Mouse (Mus musculus) spleen, postnatal 36 days (tissue): ENCODE data around the gene Olfr1419.
"Not testable (repeated sequence)": the region's sequence is repeated elsewhere in the genome, so short reads cannot be mapped to it uniquely, and the experiment has no call there.

Source experiments
- DNase-seq, 2 experiments: peaks; one replicate each; pipeline ENCODE4 v3.0.0; 2022; ENCODE audit warnings: low spot score in 2 of 2, mixed read lengths in 1 of 2

Gene Olfr1419

GRCm38 (mm10) chr19:11875006-11875405 is at the start of gene Olfr1419:
TSS of gene Olfr1419 (minus strand) at chr19:11875106.
- no peak for DNase-seq

DNA sequence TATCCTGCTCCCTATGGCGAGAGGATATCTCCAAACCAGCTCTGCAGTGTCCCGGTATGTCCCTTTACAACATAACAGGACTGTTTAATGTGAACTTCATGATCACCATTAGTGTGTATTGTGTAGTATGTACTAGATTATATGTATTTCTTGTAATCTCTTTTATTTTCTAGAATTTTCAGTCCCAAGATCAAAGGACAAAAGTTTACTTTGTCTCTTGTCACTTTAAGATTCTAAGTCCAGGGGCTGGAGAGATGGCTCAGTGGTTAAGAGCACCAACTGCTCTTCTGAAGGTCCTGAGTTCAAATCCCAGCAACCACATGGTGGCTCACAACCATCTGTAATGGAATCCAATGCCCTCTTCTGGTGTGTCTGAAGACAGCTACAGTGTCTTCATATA is 47.6 kb upstream of the Olfr1419 start:
- not testable (repeated sequence) for DNase-seq

GRCm38 (mm10) chr19:11922068-11922467 is 47.2 kb upstream of the Olfr1419 start:
- no peak for DNase-seq

DNA sequence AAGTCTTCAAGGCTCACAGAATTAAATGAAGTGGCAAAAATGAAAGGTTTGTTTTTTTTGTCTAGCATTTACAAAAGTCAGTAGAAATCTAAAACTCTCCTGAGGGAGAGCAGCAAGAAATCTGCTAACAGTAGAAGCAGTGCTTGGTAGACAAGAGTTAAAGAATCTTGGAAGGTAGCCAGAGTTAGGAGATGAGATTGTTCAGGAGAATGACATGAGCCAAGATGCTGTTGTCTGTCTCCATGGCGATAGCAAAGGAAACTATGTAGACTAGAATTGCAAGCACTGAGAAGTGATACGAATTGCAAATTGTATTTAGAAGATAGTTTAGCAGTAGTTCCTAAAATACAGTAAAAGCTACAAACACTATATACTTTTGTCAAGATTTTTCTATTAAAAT is 40.9 kb upstream of the Olfr1419 start:
- no peak for DNase-seq

- DNase-seq = peak; percentile 23 to 38
These were observed 37.7 kb upstream of the Olfr1419 start for GRCm38 (mm10) chr19:11912533-11913121.

- peak; percentile 98 for DNase-seq
These were observed 37.2 kb upstream of the Olfr1419 start, which contains the start of gene Patl1 for GRCm38 (mm10) chr19:11912037-11912532. TSS of gene Patl1 (plus strand) at chr19:11912399.

DNA sequence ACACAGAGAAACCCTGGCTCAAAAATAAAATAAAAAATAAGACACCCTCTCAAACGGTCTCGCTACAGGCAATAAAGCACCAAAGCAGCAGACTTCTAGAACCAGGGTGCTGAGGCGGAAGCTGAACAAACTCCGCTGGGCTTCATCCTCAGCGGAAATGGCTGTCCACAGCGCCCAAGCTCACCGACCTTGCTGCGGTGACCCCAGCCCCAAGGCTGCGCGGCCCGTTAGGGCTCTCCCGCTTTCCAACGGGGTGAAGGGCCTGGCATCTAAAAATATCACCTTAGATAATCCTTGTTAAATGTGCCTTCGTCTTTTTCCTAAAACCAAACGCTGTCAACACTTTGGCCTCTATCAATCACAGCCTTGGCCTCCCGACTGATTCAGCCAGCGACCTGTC is 36.7 kb upstream of the Olfr1419 start:
- DNase-seq = peak; percentile 3 to 6

GRCm38 (mm10) chr19:11911021-11911420 is 36.1 kb upstream of the Olfr1419 start:
- DNase-seq = no peak

GRCm38 (mm10) chr19:11886265-11886664 is 11.4 kb upstream of the Olfr1419 start, which contains the start of gene Olfr1420:
TSS of gene Olfr1420 (plus strand) at chr19:11886565.
- DNase-seq = no peak

DNA sequence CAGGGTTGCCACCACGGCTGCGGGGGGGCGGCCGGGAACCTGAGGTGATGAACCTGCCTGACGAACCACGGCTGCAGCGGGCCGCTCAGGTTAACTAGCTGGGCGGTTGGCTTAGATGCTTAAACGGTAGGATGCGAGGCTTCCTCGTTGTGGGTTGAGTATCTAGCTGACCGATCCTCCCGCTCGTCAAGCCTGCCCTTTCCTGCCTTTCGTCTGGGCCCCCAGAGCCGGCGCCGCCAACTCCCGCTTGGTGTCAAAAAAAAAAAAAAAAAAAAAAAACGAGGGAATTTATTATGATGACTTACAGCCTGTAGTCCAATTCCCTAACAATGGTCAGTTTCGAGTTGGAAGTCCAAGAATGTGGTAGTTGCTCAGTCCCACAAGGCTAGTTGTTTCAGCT is 3.5 kb upstream of the Olfr1419 start:
- not testable (repeated sequence) for DNase-seq

GRCm38 (mm10) chr19:11867837-11868236 is 7.1 kb downstream of the Olfr1419 start:
- no peak for DNase-seq

DNA sequence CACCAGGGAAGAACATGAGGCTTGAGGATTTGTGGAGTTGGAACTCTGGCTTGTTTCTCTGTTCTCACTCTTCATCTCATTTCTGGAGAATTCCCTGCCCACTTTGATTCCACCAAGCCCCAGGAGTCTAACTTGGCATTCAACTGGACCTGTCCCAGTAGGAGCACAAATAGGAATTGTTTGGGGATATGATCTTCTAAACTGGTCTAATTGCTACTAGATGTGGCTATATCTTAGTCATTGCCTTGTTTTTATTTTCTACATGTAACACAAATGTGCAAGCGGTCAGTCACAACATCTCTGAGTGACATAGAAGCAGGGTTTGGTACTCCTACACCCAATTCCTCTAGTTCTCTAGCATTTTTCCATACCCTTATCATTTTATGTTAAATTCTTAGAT is 13.9 kb downstream of the Olfr1419 start, which contains the start of gene Olfr1418:
TSS of gene Olfr1418 (minus strand) at position 101 of the 400 bp plus-strand sequence.
- DNase-seq = no peak

- DNase-seq = no peak
These were observed 18.4 kb downstream of the Olfr1419 start for GRCm38 (mm10) chr19:11856506-11856905.

DNA sequence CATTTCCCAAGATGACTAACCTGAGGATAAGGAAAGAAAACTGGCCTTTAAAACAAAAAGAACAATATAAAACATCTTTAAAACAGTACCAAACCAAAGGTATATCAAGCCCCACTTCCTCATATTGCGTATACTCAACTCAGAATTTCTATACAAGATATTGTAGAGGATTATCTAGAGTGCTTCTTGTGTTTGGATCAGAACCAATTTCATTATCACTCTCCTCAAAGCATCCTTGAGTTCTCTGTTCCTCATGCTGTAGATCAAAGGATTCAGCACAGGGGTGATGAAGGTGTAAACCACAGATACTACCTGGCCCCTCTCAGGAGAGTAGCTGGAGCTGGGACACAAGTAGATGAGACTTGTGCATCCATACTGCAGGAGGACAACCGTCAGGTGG is 20.1 kb downstream of the Olfr1419 start:
- DNase-seq = no peak

DNA sequence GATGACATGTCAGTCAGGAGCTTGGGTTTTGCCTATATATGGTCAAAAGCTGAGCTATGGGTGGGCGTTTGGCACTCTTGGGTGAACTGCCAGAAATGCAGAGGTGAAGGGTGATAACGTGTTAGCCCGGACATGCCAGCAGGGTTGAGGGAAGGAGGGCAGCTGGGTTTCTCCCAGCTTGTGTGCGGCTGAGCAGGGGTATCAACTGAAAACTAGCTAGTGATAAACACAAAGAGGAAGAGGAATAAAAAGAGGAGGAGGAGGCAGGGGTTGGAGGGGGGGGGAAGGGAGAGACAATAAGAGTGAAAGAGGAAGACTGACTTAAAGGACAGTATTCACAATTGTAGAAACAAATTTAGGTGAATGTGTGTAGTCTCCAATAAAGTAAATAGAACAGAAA is 22.3 kb downstream of the Olfr1419 start:
- DNase-seq = no peak

DNA sequence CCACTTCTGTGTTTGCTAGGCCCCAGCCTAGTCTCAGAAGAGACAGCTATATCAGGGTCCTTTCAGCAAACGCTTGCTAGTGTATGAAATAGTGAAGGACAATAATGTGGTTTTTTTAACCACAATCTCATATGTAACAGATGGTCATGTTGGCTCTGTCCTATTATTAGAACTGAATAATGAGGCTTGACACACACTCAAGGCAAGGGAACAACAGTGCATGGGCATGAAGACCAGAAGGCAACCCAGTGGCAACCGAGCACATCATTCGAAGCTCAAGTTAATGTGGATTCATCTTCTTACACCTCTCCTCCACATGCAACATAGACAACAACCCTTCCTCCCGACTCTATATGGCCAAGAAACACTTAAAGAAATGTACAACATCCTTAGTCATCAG is 28.6 kb downstream of the Olfr1419 start:
- no peak for DNase-seq

GRCm38 (mm10) chr19:11839119-11839518 is 35.8 kb downstream of the Olfr1419 start, which contains the start of gene Olfr1417:
TSS of gene Olfr1417 (minus strand) at chr19:11839219.
- DNase-seq = no peak

DNA sequence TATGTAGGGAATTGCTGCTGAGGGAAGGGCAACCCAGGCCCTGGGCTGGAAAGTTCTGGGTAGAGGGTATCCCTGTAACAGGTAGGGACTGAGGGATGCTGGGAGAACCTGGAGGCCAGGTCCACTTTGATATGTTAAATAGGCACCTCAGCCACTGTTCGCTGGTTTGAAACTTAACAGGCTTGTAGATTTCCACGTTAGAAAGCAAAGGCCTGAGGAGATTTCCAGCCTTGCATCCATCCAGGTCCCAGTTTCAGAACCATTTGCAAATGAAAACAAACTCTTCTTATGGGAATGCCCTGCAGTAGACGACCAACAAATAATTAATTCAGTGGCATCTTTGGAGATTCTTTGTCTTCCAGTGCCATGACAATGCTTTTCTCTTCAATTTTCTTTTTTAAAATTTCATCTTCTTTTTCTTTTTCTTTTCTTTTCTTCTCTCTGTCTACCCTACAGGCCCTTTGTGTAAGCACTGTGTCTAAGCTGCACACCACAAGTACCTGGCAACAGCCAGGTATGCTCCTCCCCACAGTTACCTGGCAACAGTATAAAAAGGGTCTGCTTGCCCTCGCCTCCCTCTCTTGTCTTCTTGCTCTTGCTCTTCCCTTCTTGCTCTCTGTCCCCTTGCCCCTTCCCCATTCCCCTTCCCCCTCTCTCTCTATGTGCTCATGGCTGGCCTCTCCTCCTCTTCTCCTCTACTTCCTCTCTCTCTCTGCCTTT is 51.4 kb downstream of the Olfr1419 start:
- no peak for DNase-seq

- no peak for DNase-seq
These were observed 54.7 kb downstream of the Olfr1419 start for GRCm38 (mm10) chr19:11820211-11820610.

DNA sequence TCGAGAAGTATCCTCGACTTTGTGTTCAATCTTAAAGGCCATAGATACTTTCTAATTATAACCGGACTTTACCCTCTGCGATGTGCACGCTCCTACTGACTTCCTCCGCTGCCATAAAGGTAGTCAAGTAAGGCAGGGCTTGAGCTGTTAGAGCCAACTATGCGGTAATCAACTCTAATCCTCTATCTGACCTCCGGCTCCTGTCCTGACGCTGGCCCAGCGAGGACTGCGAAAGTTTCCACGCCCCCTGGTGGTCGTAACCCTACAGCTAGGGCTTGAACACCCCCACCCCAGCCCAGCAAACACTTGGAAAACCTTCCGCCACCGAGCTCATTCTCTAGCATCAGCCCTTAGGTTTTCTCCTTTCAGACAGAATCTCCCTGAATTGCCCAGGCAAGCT is 55.1 kb downstream of the Olfr1419 start:
- peak; percentile 52 to 61 for DNase-seq

- DNase-seq = no peak
These were observed 55.7 kb downstream of the Olfr1419 start, which contains the start of gene Stx3 for GRCm38 (mm10) chr19:11819143-11819700. TSS of gene Stx3 (minus strand) at chr19:11819403.
